Mouse (Mus musculus) thymus, adult 2 months (tissue): ENCODE measurements around the gene Disp1.

Source experiments
- CTCF ChIP-seq: fragments of 200-500 bp; IDR thresholded peaks from 2 replicates; pipeline ENCODE4 v1.5.1; 2012; ENCODE audit warnings: mild to moderate bottlenecking, control low read depth, low read length, moderate library complexity, borderline replicate concordance; ENCODE audit not compliant: control insufficient read depth, poor library complexity, insufficient read depth; ENCODE audit errors: extremely low read depth
- POLR2A ChIP-seq: fragments of 200-500 bp; IDR thresholded peaks from 2 replicates; pipeline ENCODE4 v1.6.1; 2012; ENCODE audit warnings: mild to moderate bottlenecking, low read length, control low read depth, moderate library complexity; ENCODE audit not compliant: control insufficient read depth, poor library complexity, insufficient read depth; ENCODE audit errors: extremely low read depth

DNA sequence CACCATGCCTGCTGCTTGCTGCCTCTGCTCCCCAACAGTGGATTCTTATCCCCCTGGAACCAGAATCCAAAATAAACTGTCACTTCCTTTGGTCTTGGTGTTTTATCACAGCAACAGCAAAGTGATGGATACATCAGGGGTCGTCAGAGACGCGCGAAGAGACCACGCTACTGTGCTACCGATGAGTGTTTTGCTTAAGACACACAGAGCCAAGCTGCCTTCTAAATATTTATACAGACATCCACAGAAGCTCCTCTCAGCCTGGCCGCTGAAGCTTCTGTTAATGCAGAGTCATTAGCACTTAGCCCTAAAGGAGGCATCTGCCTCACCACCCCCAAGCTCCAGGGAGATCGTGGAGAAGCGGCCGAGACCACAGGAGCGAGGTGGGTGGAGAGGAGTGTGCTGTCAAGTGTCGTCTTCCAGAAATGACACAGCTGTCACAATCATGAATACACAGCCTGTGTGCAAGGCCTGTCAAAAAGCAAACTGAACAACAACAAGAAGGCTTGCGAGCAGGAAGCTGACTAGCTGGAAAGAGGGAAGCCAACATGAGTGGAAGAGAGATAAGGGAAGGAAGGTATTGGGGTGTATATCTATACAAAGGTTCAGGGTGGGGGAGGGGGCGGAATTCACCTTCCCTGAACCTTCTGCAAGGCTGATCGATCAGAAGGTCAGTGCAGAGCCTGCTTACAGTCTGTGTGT, 146.1 kb downstream of the Disp1 start:
- no peak for TF ChIP-seq CTCF
- no peak for TF ChIP-seq POLR2A
